Mouse (Mus musculus) erythroblast, adult 5-6 weeks (primary cell): Measurements from ENCODE around the gene Camk1g. TPM values are rescaled to one million over a fixed set of nuclear protein-coding genes. Genes with fewer than 3 reads are reported as not detected.

Experiments
- ATAC-seq: replicated peaks from 2 replicates; pipeline ENCODE4 v1.8.0; 2016; ENCODE audit warnings: moderate number of reproducible peaks, mild to moderate bottlenecking, moderate TSS enrichment, inconsistent platforms; ENCODE audit not compliant: poor library complexity, low FRiP score, severe bottlenecking
- total RNA-seq, 2 experiments: library from RNA; stranded (forward) in 1 of 2; stranded (reverse) in 1 of 2; fragments of 150-400 nt in 1 of 2; fragments of 200-764, 138-1000 nt in 1 of 2; gene quantifications; 2 replicates each; pipeline versions ENCODE4 v1.2.3 to v1.2.4; 2015 to 2017; ENCODE audit warnings: low replicate concordance in 2 of 2

Gene Camk1g
- total RNA-seq, 2 experiments from 2014 or later = not detected

DNA sequence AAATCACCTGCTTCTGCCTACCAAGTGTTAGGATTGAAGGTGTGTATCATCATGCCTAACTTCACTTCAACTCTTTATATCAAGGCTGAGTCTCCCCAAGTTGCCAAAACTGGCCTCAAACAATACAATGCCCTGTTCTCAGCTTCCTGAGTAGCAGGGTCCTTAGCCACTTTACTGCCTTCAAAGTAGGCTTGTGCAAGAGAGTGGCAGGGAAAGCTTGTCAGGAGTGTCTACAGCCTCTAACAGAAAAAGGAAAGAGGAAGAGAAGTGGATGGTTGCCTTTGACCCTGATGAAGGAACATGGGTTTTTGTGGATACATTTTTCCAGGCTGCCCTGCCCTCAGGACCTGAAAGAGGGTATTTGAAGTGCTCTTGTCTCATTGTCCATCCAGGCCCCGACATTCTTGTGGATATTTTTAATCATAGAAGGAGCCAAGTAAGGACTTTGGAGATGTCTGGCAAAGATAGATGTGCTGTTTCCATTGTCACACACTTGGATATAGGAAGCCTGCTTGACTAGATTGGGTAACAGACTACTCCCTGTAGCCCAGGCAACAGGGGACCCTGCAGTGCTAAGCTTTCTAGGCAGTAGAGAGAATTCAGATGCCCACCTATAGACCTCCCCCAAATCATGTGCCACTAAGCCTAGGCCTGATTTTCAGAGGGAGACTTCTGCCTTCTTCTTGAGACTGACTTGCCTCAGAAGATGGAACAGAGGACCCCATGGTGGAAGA is 60.1 kb downstream of the Camk1g start:
- no peak for ATAC-seq

DNA sequence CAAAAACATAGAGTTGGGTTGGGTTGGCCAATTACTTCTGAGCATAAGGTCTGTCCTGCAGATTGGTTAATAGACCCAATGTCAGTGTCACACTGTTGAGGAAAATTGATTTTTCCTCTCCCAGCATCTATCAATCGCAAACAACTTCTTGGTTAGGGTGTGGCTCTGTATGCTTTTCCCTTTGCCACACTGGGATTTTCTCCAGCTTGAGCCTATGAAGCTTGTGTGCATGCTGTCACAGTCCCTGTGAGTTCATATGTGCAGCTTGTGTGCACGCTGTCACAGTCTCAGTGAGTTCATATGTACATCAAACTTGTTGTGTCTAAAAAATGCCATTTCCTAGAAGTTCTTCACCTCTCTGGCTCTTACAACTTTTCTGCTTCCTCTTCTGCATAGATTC is 63.3 kb downstream of the Camk1g start:
- no peak for ATAC-seq

DNA sequence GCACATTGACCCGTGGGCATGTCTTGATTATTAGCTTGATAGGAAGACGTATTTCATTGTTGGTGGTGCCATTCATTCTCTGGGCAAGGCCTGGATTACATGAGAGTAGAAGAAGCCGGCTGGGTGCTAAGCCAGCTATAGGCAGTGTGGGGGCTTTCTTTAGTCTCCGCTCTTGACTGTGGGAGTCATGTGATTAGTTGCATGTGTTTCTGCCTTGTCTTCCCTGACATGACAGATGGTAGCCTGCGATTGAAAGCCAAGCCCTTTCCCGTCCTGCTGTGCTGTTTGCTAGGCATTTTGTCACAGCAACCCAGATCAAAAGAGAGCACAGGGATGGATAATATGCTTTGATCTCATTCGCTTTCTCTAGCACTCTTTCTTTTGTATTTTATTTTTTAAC is 64.7 kb downstream of the Camk1g start:
- no peak for ATAC-seq

DNA sequence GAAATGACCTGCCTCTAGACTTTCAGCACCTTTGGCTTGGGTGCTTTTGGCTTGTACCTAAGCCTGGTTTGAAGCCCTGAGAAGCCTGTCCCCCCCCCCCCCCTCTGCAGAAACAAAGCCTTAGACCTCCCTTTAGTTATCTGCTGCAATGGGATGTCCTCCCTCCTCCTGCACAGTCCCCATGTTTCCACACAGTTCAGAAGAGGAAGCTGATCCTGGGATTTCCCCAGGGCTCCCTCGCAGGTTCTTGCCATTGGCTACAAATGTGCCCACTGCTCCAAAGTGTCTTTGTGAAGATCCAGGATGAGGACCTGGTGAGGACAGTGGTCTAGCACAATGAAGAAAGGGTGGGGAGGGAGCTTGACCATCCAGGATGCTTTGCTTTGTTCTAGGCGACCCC is 67.0 kb downstream of the Camk1g start:
- ATAC-seq = no peak

DNA sequence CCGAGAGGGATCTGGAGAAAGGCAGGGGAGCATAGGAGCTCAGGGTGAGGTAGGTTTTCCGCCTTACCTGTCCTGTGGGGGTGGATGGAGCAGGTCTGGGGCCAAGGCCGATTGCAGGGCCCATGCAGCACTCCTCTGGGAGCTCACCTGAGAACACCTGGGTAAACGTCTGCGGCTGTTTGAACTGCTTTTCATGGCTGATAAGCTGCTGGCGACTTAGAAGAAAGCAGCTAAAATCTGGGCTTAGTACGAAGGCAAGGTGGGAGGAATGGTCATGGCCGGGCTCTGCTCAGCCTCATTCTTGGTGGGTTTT is 68.0 kb downstream of the Camk1g start:
- no peak for ATAC-seq

DNA sequence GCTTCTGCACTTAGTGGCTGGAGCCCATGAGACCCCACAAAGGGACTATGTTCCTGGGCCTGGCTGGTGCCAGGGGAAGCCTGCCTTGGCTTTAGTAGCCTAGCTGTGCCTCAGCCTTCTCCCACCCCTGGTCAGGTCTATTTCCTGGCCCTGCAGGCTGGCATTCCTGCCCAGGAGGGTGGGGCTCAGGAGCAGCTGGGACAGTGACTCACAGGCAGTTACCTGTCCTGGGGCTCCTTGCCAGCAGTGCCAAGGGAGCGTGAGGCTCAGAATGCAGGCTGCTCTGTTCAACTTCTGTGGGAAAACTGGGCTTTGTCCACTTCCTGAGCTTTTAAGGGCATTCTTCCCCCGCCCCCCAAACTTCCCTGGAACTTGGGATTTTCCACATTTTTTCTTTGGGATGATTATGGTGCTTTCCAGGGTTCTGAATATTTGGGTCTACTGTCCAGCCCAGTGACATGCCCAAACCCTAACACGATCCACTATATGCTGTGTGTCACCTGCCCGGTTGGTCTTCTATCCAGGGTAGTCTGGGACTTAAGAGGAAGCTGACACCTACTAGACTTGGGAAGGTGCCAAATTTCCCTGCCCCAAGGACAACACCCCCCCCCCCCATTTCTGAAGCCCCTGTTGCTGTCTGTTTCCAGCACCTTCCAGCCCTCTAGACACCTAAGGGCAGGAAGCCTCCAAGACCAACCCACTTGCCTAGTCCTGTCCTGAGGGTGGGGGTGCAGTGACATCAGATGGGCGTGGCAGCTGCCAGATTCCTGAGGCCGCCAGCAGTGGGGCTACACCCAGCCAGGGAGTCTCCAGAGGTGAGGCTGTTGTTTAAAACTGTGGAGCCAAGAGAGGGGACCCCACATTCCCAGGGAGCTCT is 68.6 kb downstream of the Camk1g start:
- ATAC-seq = no peak

DNA sequence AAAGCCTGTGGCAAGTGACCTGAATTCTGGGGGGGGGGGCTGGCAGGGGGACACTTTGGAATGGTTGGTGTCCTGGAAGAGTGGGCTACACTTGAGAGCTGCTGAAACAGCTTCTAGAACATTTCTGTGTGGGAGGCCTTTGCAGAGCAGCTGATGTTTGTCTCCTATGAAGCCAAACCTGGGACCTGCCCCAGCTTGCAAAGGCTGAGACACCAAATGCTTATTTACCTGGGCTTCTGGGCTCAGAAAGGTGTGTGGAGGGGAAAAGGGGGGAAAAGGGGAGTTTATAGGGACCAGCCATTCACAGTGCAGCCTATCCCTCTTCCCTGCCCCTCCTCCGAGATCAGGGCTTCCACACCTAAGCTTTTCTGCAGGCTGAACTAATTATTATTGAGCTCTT is 70.1 kb downstream of the Camk1g start:
- ATAC-seq = no peak

DNA sequence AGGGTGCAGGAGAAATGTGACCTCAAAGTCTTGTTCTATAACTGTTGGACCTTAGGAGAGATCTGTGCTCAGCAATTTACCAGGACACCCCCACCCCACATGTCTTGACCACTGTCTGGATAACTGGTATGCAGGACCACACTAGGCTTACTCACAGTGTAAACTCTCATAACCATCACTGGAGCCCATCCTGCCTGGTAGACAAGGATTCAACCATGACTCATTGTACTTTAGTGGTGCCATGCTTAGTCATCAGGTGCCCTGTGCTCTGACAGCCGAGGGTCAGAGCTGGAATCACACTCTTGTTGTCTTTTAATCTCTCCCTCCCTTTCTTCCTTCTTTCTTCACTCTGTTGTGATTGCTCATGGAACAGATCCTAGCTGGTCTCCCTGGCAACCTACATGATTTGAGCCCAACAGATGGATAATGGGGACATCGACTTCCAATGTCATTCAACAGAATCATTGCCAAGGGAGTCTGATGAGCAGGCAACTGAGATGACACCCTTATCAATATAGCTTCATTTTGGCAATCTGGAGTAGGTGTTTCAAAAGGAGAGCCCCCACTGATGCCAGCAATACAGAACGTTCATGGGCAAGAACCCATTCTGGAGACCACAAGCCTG is 71.8 kb downstream of the Camk1g start:
- ATAC-seq = no peak

Other genes with a start within 250 kb of the Camk1g start
- 1.9 and 12.7 TPM in 2 replicates for gene Diexf, start 240.0 kb downstream of the Camk1g start, total RNA-seq (2015; ENCODE audit: low replicate concordance)
- 2.7 and 2.8 TPM in 2 replicates for gene Diexf, start 240.0 kb downstream of the Camk1g start, total RNA-seq (2017; ENCODE audit: low replicate concordance)
- not detected in 2 replicates for gene Irf6, start 217.2 kb downstream of the Camk1g start, total RNA-seq (2015; ENCODE audit: low replicate concordance)
- 0.42 TPM in 1 of 2 replicates, not detected in the other for gene Irf6, start 217.2 kb downstream of the Camk1g start, total RNA-seq (2017; ENCODE audit: low replicate concordance)
- 2.9 and 5.0 TPM in 2 replicates for gene A130010J15Rik, start 202.3 kb downstream of the Camk1g start, total RNA-seq (2015; ENCODE audit: low replicate concordance)
- gene A130010J15Rik, start 202.3 kb downstream of the Camk1g start, total RNA-seq (2017; ENCODE audit: low replicate concordance) = 1.3 and 1.4 TPM in 2 replicates
- gene Traf3ip3, start 168.6 kb downstream of the Camk1g start, total RNA-seq (2015; ENCODE audit: low replicate concordance) = 11.9 and 23.1 TPM in 2 replicates
- gene Traf3ip3, start 168.6 kb downstream of the Camk1g start, total RNA-seq (2017; ENCODE audit: low replicate concordance) = 18.1 and 40.7 TPM in 2 replicates
- 0.58 and 11.1 TPM in 2 replicates for gene Lamb3, start 162.6 kb downstream of the Camk1g start, total RNA-seq (2015; ENCODE audit: low replicate concordance)
- 1.8 and 4.1 TPM in 2 replicates for gene Lamb3, start 162.6 kb downstream of the Camk1g start, total RNA-seq (2017; ENCODE audit: low replicate concordance)
- gene Hsd11b1, start 106.2 kb downstream of the Camk1g start, total RNA-seq (2015; ENCODE audit: low replicate concordance) = 55.6 and 58.0 TPM in 2 replicates
- 11.5 and 18.0 TPM in 2 replicates for gene Hsd11b1, start 106.2 kb downstream of the Camk1g start, total RNA-seq (2017; ENCODE audit: low replicate concordance)
- gene G0s2, start 97.1 kb downstream of the Camk1g start, total RNA-seq (2015; ENCODE audit: low replicate concordance) = 13.3 and 13.4 TPM in 2 replicates
- gene G0s2, start 97.1 kb downstream of the Camk1g start, total RNA-seq (2017; ENCODE audit: low replicate concordance) = 15.5 and 16.6 TPM in 2 replicates